Mouse (Mus musculus): ENCODE measurements around the gene Cypt14. TPM values are rescaled to one million over a fixed set of nuclear protein-coding genes. Genes with fewer than 3 reads are reported as not detected.

Gene Cypt14
- polyA plus RNA-seq (2014; fragmentation: Illumina TruSeq; extraction: RNeasy Lipid Tissue Mini Kit (QIAGEN cat#74804); ENCODE audit: insufficient read depth, low read depth, low replicate concordance): not detected

DNA sequence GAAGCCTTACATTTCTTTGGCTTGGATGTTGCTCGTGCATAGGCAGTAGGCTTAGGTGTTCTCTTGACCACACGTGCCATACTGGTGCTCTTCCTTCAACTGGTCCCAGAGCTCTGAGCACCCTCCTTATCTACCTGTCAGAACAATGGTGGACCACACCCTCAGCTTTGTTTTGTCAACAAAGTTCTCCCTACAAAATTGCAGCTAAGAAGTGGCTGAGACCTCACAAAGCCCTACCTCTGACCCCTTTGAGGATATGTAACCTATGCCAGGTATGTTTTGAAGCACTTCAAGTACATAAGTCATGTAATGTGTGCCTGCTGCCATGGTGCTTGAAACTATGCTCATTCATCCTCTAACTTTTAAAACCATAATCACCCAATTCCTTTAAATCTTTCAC, at the start of gene Cypt14:
Gene Cypt14 (minus strand): TSS at position 101 of the 400 bp plus-strand sequence.

